Mouse (Mus musculus) embryo, embryonic 11 days (tissue): Measurements from ENCODE around the gene Nlrc5.
A peak's percentile ranks its signal among the peaks of the same experiment; 100 is the strongest.
"Not testable (repeated sequence)": the region's sequence is repeated elsewhere in the genome, so short reads cannot be mapped to it uniquely, and the experiment has no call there.

ENCODE experiments used
- DNase-seq: peaks from one replicate; pipeline ENCODE4 v3.0.0-alpha.2; 2015

Gene Nlrc5

GRCm38 (mm10) chr8:94433981-94434466 is at the start of gene Nlrc5:
Gene Nlrc5 (plus strand): TSS chr8:94434356.
- peak; percentile 77 for DNase-seq

GRCm38 (mm10) chr8:94385506-94386213 is 48.5 kb upstream of the Nlrc5 start:
- no peak for DNase-seq

- peak; percentile 98 for DNase-seq
Measured at GRCm38 (mm10) chr8:94386214-94387026, 47.7 kb upstream of the Nlrc5 start, which contains the start of gene Herpud1. Gene Herpud1 (plus strand): TSS chr8:94386438.

GRCm38 (mm10) chr8:94387027-94387684 is 47.0 kb upstream of the Nlrc5 start:
- DNase-seq, result peak; percentile 90

GRCm38 (mm10) chr8:94387785-94388184 is 46.4 kb upstream of the Nlrc5 start:
- no peak for DNase-seq

- no peak for DNase-seq
Measured at GRCm38 (mm10) chr8:94389531-94389930, 44.6 kb upstream of the Nlrc5 start.

GRCm38 (mm10) chr8:94390429-94390828 is 43.7 kb upstream of the Nlrc5 start:
- no peak for DNase-seq

GRCm38 (mm10) chr8:94390910-94391309 is 43.2 kb upstream of the Nlrc5 start:
- no peak for DNase-seq

GRCm38 (mm10) chr8:94392147-94392546 is 42.0 kb upstream of the Nlrc5 start:
- DNase-seq, result peak; percentile 47

- no peak for DNase-seq
Measured at GRCm38 (mm10) chr8:94392648-94393047, 41.5 kb upstream of the Nlrc5 start.

- DNase-seq, result no peak
Measured at GRCm38 (mm10) chr8:94395851-94396540, 38.2 kb upstream of the Nlrc5 start.

GRCm38 (mm10) chr8:94396964-94397657 is 37.0 kb upstream of the Nlrc5 start:
- peak; percentile 61 for DNase-seq

- DNase-seq, result no peak
Measured at GRCm38 (mm10) chr8:94398587-94398986, 35.6 kb upstream of the Nlrc5 start.

GRCm38 (mm10) chr8:94399361-94399953 is 34.7 kb upstream of the Nlrc5 start:
- no peak for DNase-seq

- not testable (repeated sequence) for DNase-seq
Measured at GRCm38 (mm10) chr8:94399957-94400356, 34.2 kb upstream of the Nlrc5 start.

GRCm38 (mm10) chr8:94408443-94409080 is 25.6 kb upstream of the Nlrc5 start:
- DNase-seq, result no peak

- no peak for DNase-seq
Measured at GRCm38 (mm10) chr8:94409523-94409922, 24.6 kb upstream of the Nlrc5 start.

- no peak for DNase-seq
Measured at GRCm38 (mm10) chr8:94412518-94412917, 21.6 kb upstream of the Nlrc5 start.

- no peak for DNase-seq
Measured at GRCm38 (mm10) chr8:94413509-94413908, 20.6 kb upstream of the Nlrc5 start.

GRCm38 (mm10) chr8:94415218-94415617 is 18.9 kb upstream of the Nlrc5 start:
- DNase-seq, result no peak

- no peak for DNase-seq
Measured at GRCm38 (mm10) chr8:94418017-94418416, 16.1 kb upstream of the Nlrc5 start.
